Mouse (Mus musculus): ENCODE data around the gene Sdr9c7.
A peak's percentile ranks its signal among the peaks of the same experiment; 100 is the strongest.

Gene Sdr9c7

GRCm38 (mm10) chr10:127898218-127898617 lies at the start of gene Sdr9c7:
Gene Sdr9c7, plus strand, starts transcription at chr10:127898518.
- DNase-seq (ENCODE audit: low spot score), result no peak

GRCm38 (mm10) chr10:127849628-127850027 lies 48.7 kb upstream of the Sdr9c7 start, which contains the start of gene Rdh19:
Gene Rdh19, plus strand, starts transcription at chr10:127849928.
- no peak for DNase-seq (ENCODE audit: low spot score)

- DNase-seq (ENCODE audit: low spot score), result no peak
Measured at GRCm38 (mm10) chr10:127856376-127856775, 41.9 kb upstream of the Sdr9c7 start.

GRCm38 (mm10) chr10:127864931-127865330 lies 33.4 kb upstream of the Sdr9c7 start:
- no peak for DNase-seq (ENCODE audit: low spot score)

GRCm38 (mm10) chr10:127866232-127866631 lies 32.1 kb upstream of the Sdr9c7 start, which contains the start of gene Rdh16f2:
Gene Rdh16f2, plus strand, starts transcription at chr10:127866474.
- no peak for DNase-seq (ENCODE audit: low spot score)

GRCm38 (mm10) chr10:127872484-127872883 lies 25.8 kb upstream of the Sdr9c7 start:
- no peak for DNase-seq (ENCODE audit: low spot score)

- DNase-seq (ENCODE audit: low spot score), result no peak
Measured at GRCm38 (mm10) chr10:127877681-127878080, 20.6 kb upstream of the Sdr9c7 start.

GRCm38 (mm10) chr10:127878262-127879057 lies 19.9 kb upstream of the Sdr9c7 start:
- no peak for DNase-seq (ENCODE audit: low spot score)

- DNase-seq (ENCODE audit: low spot score), result no peak
Measured at GRCm38 (mm10) chr10:127879155-127879688, 19.1 kb upstream of the Sdr9c7 start.

- no peak for DNase-seq (ENCODE audit: low spot score)
Measured at GRCm38 (mm10) chr10:127881041-127881440, 17.3 kb upstream of the Sdr9c7 start.

GRCm38 (mm10) chr10:127886551-127886950 lies 11.8 kb upstream of the Sdr9c7 start:
- no peak for DNase-seq (ENCODE audit: low spot score)

- no peak for DNase-seq (ENCODE audit: low spot score)
Measured at GRCm38 (mm10) chr10:127886971-127887370, 11.3 kb upstream of the Sdr9c7 start.

GRCm38 (mm10) chr10:127888605-127889004 lies 9.7 kb upstream of the Sdr9c7 start, which contains the start of gene Rdh7:
Gene Rdh7, minus strand, starts transcription at chr10:127888817.
- DNase-seq (ENCODE audit: low spot score), result no peak

- no peak for DNase-seq (ENCODE audit: low spot score)
Measured at GRCm38 (mm10) chr10:127891481-127891880, 6.8 kb upstream of the Sdr9c7 start.

GRCm38 (mm10) chr10:127893163-127894022 lies 4.9 kb upstream of the Sdr9c7 start:
- DNase-seq (ENCODE audit: low spot score), result peak; percentile 34

GRCm38 (mm10) chr10:127896705-127897104 lies 1.6 kb upstream of the Sdr9c7 start:
- DNase-seq (ENCODE audit: low spot score), result no peak

- DNase-seq (ENCODE audit: low spot score), result no peak
Measured at GRCm38 (mm10) chr10:127897506-127897905, 812 bp upstream of the Sdr9c7 start.

- DNase-seq (ENCODE audit: low spot score), result no peak
Measured at GRCm38 (mm10) chr10:127899783-127900182, 1.5 kb downstream of the Sdr9c7 start.

GRCm38 (mm10) chr10:127901751-127902150 lies 3.4 kb downstream of the Sdr9c7 start:
- DNase-seq (ENCODE audit: low spot score), result no peak

GRCm38 (mm10) chr10:127903116-127903515 lies 4.8 kb downstream of the Sdr9c7 start:
- no peak for DNase-seq (ENCODE audit: low spot score)

- DNase-seq (ENCODE audit: low spot score), result no peak
Measured at GRCm38 (mm10) chr10:127904718-127905446, 6.6 kb downstream of the Sdr9c7 start.

GRCm38 (mm10) chr10:127906138-127906537 lies 7.8 kb downstream of the Sdr9c7 start:
- DNase-seq (ENCODE audit: low spot score), result no peak
